Mouse (Mus musculus): ENCODE measurements at regions not wholly inside any gene's neighbourhood (a gene's known extent, or its start where the extent isn't known, plus 50 kb on each side); places are given as distances from the start of the nearest gene placed in this dataset.

- DNase-seq (ENCODE audit: inconsistent ontology term): peak; percentile 11
These were observed 67.1 kb upstream of the Gabrg2 start for GRCm38 (mm10) chr11:42067788-42068187.

- no peak for DNase-seq (ENCODE audit: inconsistent ontology term)
These were observed 50.9 kb upstream of the Gabrg2 start for GRCm38 (mm10) chr11:42051567-42051966.

All from Muller cell, postnatal 12 days (primary cell).